Mouse (Mus musculus): ENCODE results near the gene Serpina6. TPM values are rescaled to one million over a fixed set of nuclear protein-coding genes. Genes with fewer than 3 reads are reported as not detected.
"Not testable (repeated sequence)": the region's sequence is repeated elsewhere in the genome, so short reads cannot be mapped to it uniquely, and the experiment has no call there.

Gene Serpina6
- polyA plus RNA-seq, 1 experiment from 2014 or later, result 1.3 TPM

- H3K36me3 ChIP-seq (ENCODE audit: insufficient read depth), result no peaks in the 10 kb centered on the region
- no peak overlapping the region for H3K4me3 ChIP-seq (ENCODE audit: low read depth, low read length)
- no peak for TF ChIP-seq CTCF (IDR thresholded peaks at IDR 0.05; ENCODE audit: low read depth)
- no peaks in the 10 kb centered on the region for H3K9me3 ChIP-seq (ENCODE audit: low read depth, low read length)
- no peaks in the 10 kb centered on the region for H3K4me1 ChIP-seq (ENCODE audit: insufficient read depth)
- H3K27ac ChIP-seq (ENCODE audit: low read depth), result no peak overlapping the region
- DNase-seq (no peak), ATAC-seq (ENCODE audit: insufficient read depth) (no peak)
- no peak overlapping the region for H3K9ac ChIP-seq
- H3K27me3 ChIP-seq (ENCODE audit: insufficient read depth, low read length), result no peaks in the 10 kb centered on the region
- 72% methylated on average over 3 of the region's 3 CpGs for WGBS
- no peak overlapping the region for H3K4me2 ChIP-seq
Observed at GRCm38 (mm10) chr12:103686050-103686449, 29.0 kb upstream of the Serpina6 start.

- H3K4me2 ChIP-seq, result no peak overlapping the region
- H3K27ac ChIP-seq (ENCODE audit: low read depth), result no peak overlapping the region
- no peaks in the 10 kb centered on the region for H3K27me3 ChIP-seq (ENCODE audit: insufficient read depth, low read length)
- H3K9ac ChIP-seq, result no peak overlapping the region
- H3K36me3 ChIP-seq (ENCODE audit: insufficient read depth), result no peaks in the 10 kb centered on the region
- DNase-seq (no peak), ATAC-seq (ENCODE audit: insufficient read depth) (no peak)
- H3K4me1 ChIP-seq (ENCODE audit: insufficient read depth), result no peaks in the 10 kb centered on the region
- WGBS, result 23% methylated on average over 3 of the region's 3 CpGs
- no peak for TF ChIP-seq CTCF (IDR thresholded peaks at IDR 0.05; ENCODE audit: low read depth)
- no peaks in the 10 kb centered on the region for H3K9me3 ChIP-seq (ENCODE audit: low read depth, low read length)
- H3K4me3 ChIP-seq (ENCODE audit: low read depth, low read length), result no peak overlapping the region
Observed at GRCm38 (mm10) chr12:103685386-103685785, 28.4 kb upstream of the Serpina6 start.

GRCm38 (mm10) chr12:103683775-103684174, 26.8 kb upstream of the Serpina6 start:
- no peak overlapping the region for H3K9ac ChIP-seq
- TF ChIP-seq CTCF (IDR thresholded peaks at IDR 0.05; ENCODE audit: low read depth), result no peak
- no peaks in the 10 kb centered on the region for H3K9me3 ChIP-seq (ENCODE audit: low read depth, low read length)
- ATAC-seq (ENCODE audit: insufficient read depth) (no peak), DNase-seq (no peak)
- H3K4me2 ChIP-seq, result no peak overlapping the region
- WGBS, result 35% methylated on average over 4 of the region's 4 CpGs
- H3K4me3 ChIP-seq (ENCODE audit: low read depth, low read length), result no peak overlapping the region
- H3K36me3 ChIP-seq (ENCODE audit: insufficient read depth), result no peaks in the 10 kb centered on the region
- no peaks in the 10 kb centered on the region for H3K4me1 ChIP-seq (ENCODE audit: insufficient read depth)
- H3K27ac ChIP-seq (ENCODE audit: low read depth), result no peak overlapping the region
- no peaks in the 10 kb centered on the region for H3K27me3 ChIP-seq (ENCODE audit: insufficient read depth, low read length)

GRCm38 (mm10) chr12:103681739-103682138, 24.7 kb upstream of the Serpina6 start:
- ATAC-seq (ENCODE audit: insufficient read depth), result no peak
- Histone ChIP-seq H3K9ac (no peak overlapping the region), H3K4me1 (ENCODE audit: insufficient read depth) (no peaks in the 10 kb centered on the region), H3K27ac (ENCODE audit: low read depth) (no peak overlapping the region), H3K4me2 (no peak overlapping the region), H3K36me3 (ENCODE audit: insufficient read depth) (no peaks in the 10 kb centered on the region), H3K4me3 (ENCODE audit: low read depth, low read length) (no peak overlapping the region), H3K9me3 (ENCODE audit: low read depth, low read length) (no peaks in the 10 kb centered on the region), H3K27me3 (ENCODE audit: insufficient read depth, low read length) (no peaks in the 10 kb centered on the region)
- WGBS, result 63% methylated on average over 2 of the region's 2 CpGs
- TF ChIP-seq CTCF (IDR thresholded peaks at IDR 0.05; ENCODE audit: low read depth), result no peak
- no peak for DNase-seq

- no peak for TF ChIP-seq CTCF (IDR thresholded peaks at IDR 0.05; ENCODE audit: low read depth)
- Histone ChIP-seq H3K4me1 (ENCODE audit: insufficient read depth) (no peaks in the 10 kb centered on the region), H3K4me3 (ENCODE audit: low read depth, low read length) (no peak overlapping the region), H3K9me3 (ENCODE audit: low read depth, low read length) (no peaks in the 10 kb centered on the region), H3K4me2 (no peak overlapping the region), H3K27me3 (ENCODE audit: insufficient read depth, low read length) (no peaks in the 10 kb centered on the region), H3K36me3 (ENCODE audit: insufficient read depth) (no peaks in the 10 kb centered on the region), H3K27ac (ENCODE audit: low read depth) (no peak overlapping the region), H3K9ac (no peak overlapping the region)
- DNase-seq (no peak), ATAC-seq (ENCODE audit: insufficient read depth) (no peak)
- 70% methylated on average over 2 of the region's 2 CpGs for WGBS
Observed at GRCm38 (mm10) chr12:103681169-103681568, 24.2 kb upstream of the Serpina6 start.

- not testable (repeated sequence) for H3K27me3 ChIP-seq (ENCODE audit: insufficient read depth, low read length); H3K9ac ChIP-seq; H3K4me1 ChIP-seq (ENCODE audit: insufficient read depth); H3K36me3 ChIP-seq (ENCODE audit: insufficient read depth); ATAC-seq (ENCODE audit: insufficient read depth); H3K27ac ChIP-seq (ENCODE audit: low read depth); H3K9me3 ChIP-seq (ENCODE audit: low read depth, low read length); DNase-seq; H3K4me2 ChIP-seq; H3K4me3 ChIP-seq (ENCODE audit: low read depth, low read length)
- WGBS, result 93% methylated on average over 1 of the region's 1 CpGs
Observed at GRCm38 (mm10) chr12:103679853-103680252, 22.8 kb upstream of the Serpina6 start.

- Histone ChIP-seq H3K4me2 (no peak within 1 kb of the TSS), H3K9me3 (ENCODE audit: low read depth, low read length) (no peaks in the 10 kb centered on the region), H3K36me3 (ENCODE audit: insufficient read depth) (no peaks in the 10 kb centered on the region), H3K4me1 (ENCODE audit: insufficient read depth) (no peaks in the 10 kb centered on the region), H3K27me3 (ENCODE audit: insufficient read depth, low read length) (no peaks in the 10 kb centered on the region), H3K27ac (ENCODE audit: low read depth) (no peak within 1 kb of the TSS), H3K9ac (no peak within 1 kb of the TSS), H3K4me3 (ENCODE audit: low read depth, low read length) (no peak within 1 kb of the TSS)
- no peak for TF ChIP-seq CTCF (IDR thresholded peaks at IDR 0.05; ENCODE audit: low read depth)
- DNase-seq (no peak), ATAC-seq (ENCODE audit: insufficient read depth) (no peak)
- 88% methylated on average over 1 of the region's 1 CpGs for WGBS
Observed at GRCm38 (mm10) chr12:103676039-103676438, 19.0 kb upstream of the Serpina6 start, which contains the start of gene Serpina16. Gene Serpina16 (minus strand): TSS chr12:103676139.

GRCm38 (mm10) chr12:103673179-103673578, 16.2 kb upstream of the Serpina6 start:
- H3K9me3 ChIP-seq (ENCODE audit: low read depth, low read length), result no peaks in the 10 kb centered on the region
- ATAC-seq (ENCODE audit: insufficient read depth), result peak; percentile 40; the same call in 1 of the 2 replicates
- TF ChIP-seq CTCF (IDR thresholded peaks at IDR 0.05; ENCODE audit: low read depth), result no peak

More at GRCm38 (mm10) chr12:103673179-103673578, 16.2 kb upstream of the Serpina6 start:
- H3K27me3 ChIP-seq (ENCODE audit: insufficient read depth, low read length), result no peaks in the 10 kb centered on the region
- H3K36me3 ChIP-seq (ENCODE audit: insufficient read depth), result no peaks in the 10 kb centered on the region
- 63% methylated on average over 2 of the region's 2 CpGs for WGBS
- no peak overlapping the region for H3K27ac ChIP-seq (ENCODE audit: low read depth)
- H3K4me3 ChIP-seq (ENCODE audit: low read depth, low read length), result no peak overlapping the region
- peak; percentile 83 for DNase-seq
- peaks cover 5% of the 10 kb centered on the region; the same call in 1 of the 2 replicates for H3K4me1 ChIP-seq (ENCODE audit: insufficient read depth)
- no peak overlapping the region for H3K9ac ChIP-seq
- H3K4me2 ChIP-seq, result no peak overlapping the region

Measured in lung, embryonic 14.5 days (tissue).